ENCODE assay signal across 9 mouse cellular contexts in genomic region chr12:54879630-54880029, GRCm38 (mm10). TPM values are rescaled to one million over a fixed set of nuclear protein-coding genes. Genes with fewer than 3 reads are reported as not detected.
DNase-seq lines count a peak whose midpoint lies in the region; ATAC-seq lines count a peak whose summit lies in the region.
"Had no signal": no experiment of that assay in that cellular context is flagged by ENCODE, and none has a peak within 500 bp of the region (broad histone marks: within the 10 kb centered on the region; RNA-seq: fewer than 3 reads in every experiment).

No protein-coding gene starts in this region.

- no peaks in the 10 kb centered on the region for H3K36me3 ChIP-seq in heart, embryonic 12.5 days
- H3K36me3 ChIP-seq: limb, embryonic 13.5 days had no signal

- no peak overlapping the region for H3K27ac ChIP-seq in heart, embryonic 12.5 days (ENCODE audit: poor library complexity, severe bottlenecking)
- H3K27ac ChIP-seq: limb, embryonic 13.5 days had no signal

- H3K27me3 ChIP-seq in heart, embryonic 12.5 days (replicated peaks): no peaks in the 10 kb centered on the region
- H3K27me3 ChIP-seq: limb, embryonic 13.5 days had no signal

- H3K4me3 ChIP-seq in heart, embryonic 12.5 days: no peak overlapping the region
- H3K4me3 ChIP-seq: limb, embryonic 13.5 days had no signal

- H3K4me1 ChIP-seq in heart, embryonic 12.5 days (replicated peaks): peaks cover 5% of the 10 kb centered on the region
- H3K4me1 ChIP-seq: limb, embryonic 13.5 days had no signal

- no peaks in the 10 kb centered on the region for H3K9me3 ChIP-seq in heart, embryonic 12.5 days (replicated peaks)
- H3K9me3 ChIP-seq: limb, embryonic 13.5 days had no signal

- no peak for ATAC-seq in heart, embryonic 12.5 days (ENCODE audit: insufficient number of reproducible peaks, low FRiP score)

- H3K9ac ChIP-seq in heart, embryonic 12.5 days: no peak overlapping the region
- H3K9ac ChIP-seq: limb, embryonic 13.5 days had no signal

- H3K4me2 ChIP-seq in heart, embryonic 12.5 days: no peak overlapping the region
- H3K4me2 ChIP-seq: limb, embryonic 13.5 days had no signal

- 8% methylated on average over 6 of the region's 6 CpGs for WGBS in heart, embryonic 12.5 days

- DNase-seq in heart, adult 18-20 months: peak; percentile 50 to 85
- DNase-seq in CD8-positive naive resting alpha-beta T cell, adult 2 months (ENCODE audit: low read depth in 2 of 2, low spot score in 2 of 2): peak; percentile 53 to 69
- DNase-seq in c-Kit-negative CD71-positive TER-119-positive erythroid progenitor cells, embryonic 14.5 days (ENCODE audit: low read depth, low spot score): peak; percentile 30
- DNase-seq in frontal cortex, postnatal 36 days (ENCODE audit: low spot score in 2 of 2): peak; percentile 51 to 61
- peak; percentile 80 to 83 for DNase-seq in kidney, postnatal 4 days
- DNase-seq in lung, postnatal 4 days: peak; percentile 44 to 69
- DNase-seq in spleen, postnatal 4 days (ENCODE audit: low spot score in 2 of 2): peak; percentile 61 to 84

RNA-seq across cellular contexts. Expression of gene Cfl2, which starts 17.0 kb away (rescaled TPM):
- total RNA-seq in heart, adult 18-20 months (2021): 100 to 1,000 TPM; 393 to 400 TPM
- 405 and 431 TPM in 2 replicates for polyA plus RNA-seq in heart, embryonic 12.5 days (2016; fragmentation: Nextera tagmentation; extraction: Ambion mirVana)

Comparison
In these comparisons a context has a peak if more than half of its experiments do, and no peak if none do; other contexts are left out.
1. DNase-seq: peak in every context shown above with its lines; median percentile 82 in kidney, postnatal 4 days; 72 in spleen, postnatal 4 days; 68 in heart, adult 18-20 months; 61 in CD8-positive naive resting alpha-beta T cell, adult 2 months; 56 in lung, postnatal 4 days; 56 in frontal cortex, postnatal 36 days; 30 in c-Kit-negative CD71-positive TER-119-positive erythroid progenitor cells, embryonic 14.5 days.